Mouse (Mus musculus) left cerebral cortex, postnatal 10 days (tissue): Measurements from ENCODE around the gene Nup133. TPM values are rescaled to one million over a fixed set of nuclear protein-coding genes. Genes with fewer than 3 reads are reported as not detected.
A peak's percentile ranks its signal among the peaks of the same experiment; 100 is the strongest.
"Not testable (repeated sequence)": the region's sequence is repeated elsewhere in the genome, so short reads cannot be mapped to it uniquely, and the experiment has no call there.

ENCODE experiments used
- DNase-seq, 2 experiments: peaks; one replicate each; pipeline ENCODE4 v3.0.0; 2021 to 2022; ENCODE audit warnings: low spot score in 2 of 2, mixed read lengths in 1 of 2; ENCODE audit errors: extremely low spot score in 1 of 2
- intact Hi-C: fragments of 180-260 bp; cut with DNase I; formaldehyde crosslinking; loops from one replicate; pipeline ENCODE4 v1.15.1; 2025
- total RNA-seq, 2 experiments: library from RNA; stranded (reverse); gene quantifications; 2 replicates each; pipeline ENCODE4 v1.2.3; 2021

Gene Nup133
- total RNA-seq: 10 to 100 TPM; 24.8 to 25.4 TPM

DNA sequence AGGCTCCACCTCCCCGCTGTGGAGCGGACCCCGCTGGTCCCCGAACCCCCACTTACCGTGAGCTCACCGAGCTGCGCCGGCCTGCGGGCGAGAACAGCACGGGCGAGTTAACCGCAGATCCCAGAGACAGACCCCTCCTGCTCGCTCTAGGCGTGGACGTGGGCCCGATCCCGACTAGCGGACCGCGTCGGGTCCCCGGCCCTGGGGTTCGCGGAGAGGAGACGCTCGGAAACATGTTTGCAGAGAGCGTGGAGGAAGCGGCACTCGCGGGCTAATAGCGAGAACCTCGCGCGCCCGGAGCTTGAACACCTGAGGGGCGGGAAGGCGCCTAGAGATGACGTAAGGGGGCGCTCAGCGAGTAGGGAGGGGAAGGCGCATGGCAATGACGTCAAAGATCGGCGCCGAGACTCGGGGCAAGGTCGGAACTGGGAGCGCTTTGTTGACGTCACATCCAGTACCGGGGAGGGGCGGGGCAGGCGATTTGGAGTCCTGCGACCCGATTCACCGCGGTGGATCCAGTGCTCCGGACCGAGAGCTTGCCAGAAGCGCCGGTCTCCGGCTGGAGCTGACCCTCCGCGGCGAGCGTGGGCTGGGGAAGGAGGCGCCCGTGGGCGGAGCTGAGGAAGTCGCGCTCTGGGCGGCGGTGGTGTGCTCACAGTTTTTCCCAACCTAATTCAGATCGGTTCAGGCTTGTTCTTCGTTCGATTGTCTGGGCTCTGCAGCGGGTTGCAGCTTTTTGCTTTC lies at the start of gene Nup133:
Gene Nup133, minus strand, starts transcription at position 324 of the 744 bp plus-strand sequence.
- DNase-seq: peak; percentile 100
- intact Hi-C loops: no loop called here

DNA sequence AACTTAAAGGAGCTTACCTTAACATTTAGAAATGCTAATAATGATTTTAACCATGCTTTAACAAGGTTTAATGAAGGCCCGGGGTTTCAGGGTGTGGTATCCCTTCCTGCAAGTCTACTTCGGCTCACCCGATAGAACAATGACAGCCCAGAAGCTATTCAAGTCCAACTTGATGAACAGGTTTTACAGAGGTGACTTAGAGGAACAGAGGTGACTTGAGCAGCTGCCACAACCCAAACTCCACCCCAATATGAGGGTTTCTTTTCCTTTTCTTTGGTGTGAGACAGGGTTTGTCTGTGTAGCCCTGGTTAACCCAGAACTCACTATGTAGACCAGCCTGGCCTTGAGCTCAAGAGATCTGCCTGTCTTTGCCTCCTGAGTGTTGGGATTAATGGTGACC lies 44.9 kb upstream of the Nup133 start:
- no peak for DNase-seq
- intact Hi-C loops: no loop called here

DNA sequence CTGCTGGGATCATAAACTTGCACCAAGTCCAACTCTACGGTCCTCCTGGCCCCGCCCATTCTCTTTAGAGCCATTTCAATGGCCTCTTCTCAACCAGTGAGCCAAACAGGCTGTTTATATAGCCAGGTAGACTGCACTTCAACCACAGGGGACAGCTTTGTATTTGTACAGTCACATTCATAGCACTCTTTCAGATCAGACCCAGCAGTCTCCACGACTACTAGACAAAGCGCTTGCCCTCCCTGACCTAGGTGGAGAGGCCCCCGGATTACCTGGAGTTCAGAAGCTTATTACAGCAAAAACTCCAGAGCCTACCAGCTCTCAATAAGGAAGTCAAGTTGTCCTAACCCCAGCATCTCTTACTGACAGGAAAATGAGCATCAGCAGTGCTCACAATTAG lies 44.5 kb upstream of the Nup133 start:
- no peak for DNase-seq
- intact Hi-C loops: no loop called here

DNA sequence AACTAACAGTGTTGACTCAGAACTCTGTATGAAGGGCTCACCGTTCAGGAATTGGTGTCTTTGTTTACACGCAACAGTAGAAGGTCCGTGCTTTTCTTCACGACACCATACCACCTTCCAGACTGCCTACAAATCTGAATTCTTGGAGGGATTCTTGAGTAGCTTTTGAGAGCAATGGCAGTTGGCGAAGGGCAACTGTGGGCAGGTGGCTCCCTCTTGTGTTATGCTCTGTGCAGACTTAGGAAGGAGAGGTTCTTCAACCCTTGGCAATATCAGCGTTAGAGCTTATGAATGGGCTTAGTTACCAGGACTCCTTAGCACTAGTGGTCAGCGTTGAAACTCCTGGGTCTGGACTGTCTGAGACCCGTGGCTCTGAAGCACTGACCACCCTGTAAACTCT lies 43.5 kb upstream of the Nup133 start:
- DNase-seq: no peak
- intact Hi-C loops: no loop called here

DNA sequence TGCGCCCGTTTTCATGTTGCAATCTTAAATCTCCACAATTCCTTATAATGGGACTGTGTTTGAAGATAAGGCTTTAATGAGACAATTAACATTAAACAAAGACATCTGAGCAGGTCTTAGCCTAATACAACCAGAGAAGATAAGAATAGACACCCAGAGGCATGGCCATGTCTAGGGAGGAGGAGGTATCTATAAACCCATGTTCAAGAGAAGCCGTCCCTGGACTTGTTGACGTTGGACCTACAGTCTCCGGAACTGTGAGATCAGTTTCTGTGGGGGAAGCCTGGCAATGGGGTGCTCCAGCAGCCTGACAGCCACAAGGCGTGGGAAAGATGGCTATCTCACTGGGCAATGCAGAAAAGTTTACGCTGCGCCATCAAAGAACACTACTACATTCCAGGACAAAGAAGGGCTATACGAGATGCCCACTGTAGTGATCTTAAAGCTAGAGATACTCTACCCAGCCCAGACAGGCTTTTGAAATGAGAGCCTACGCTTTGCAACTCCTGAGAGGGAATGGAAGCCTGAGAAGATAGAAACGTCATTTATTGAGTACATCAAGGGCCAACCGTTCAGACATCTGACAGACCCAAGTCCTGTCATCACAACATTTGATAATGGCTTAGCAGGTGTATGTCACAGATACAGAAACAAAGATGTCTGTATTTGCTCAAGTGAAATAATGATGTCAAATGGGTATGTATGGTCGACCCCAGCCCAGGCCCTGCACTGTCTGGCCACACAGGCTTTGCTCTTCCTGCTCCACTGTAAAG lies 41.4 kb upstream of the Nup133 start:
- intact Hi-C loops: no loop called here
- DNase-seq: no peak

DNA sequence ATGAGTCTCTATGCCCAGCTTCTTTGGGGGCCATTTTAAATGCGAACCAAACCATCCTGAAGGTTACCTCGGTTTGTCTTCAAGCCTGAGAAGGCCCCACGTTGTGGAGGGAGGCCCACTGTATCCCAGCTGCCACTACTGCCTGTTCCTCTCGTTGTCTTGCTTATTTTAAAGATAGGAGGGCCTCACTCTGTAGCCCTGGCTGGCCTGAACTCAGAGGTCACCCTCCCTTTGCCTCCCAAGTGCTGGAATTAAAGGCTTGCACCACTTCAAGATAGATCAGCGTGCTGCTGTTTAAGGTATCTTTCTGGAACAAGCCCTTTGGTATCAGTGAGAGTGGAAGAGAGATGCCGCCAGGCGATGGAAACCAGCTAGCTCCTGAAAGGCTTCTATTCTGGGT lies 40.1 kb upstream of the Nup133 start:
- intact Hi-C loops: no loop called here
- DNase-seq: no peak

DNA sequence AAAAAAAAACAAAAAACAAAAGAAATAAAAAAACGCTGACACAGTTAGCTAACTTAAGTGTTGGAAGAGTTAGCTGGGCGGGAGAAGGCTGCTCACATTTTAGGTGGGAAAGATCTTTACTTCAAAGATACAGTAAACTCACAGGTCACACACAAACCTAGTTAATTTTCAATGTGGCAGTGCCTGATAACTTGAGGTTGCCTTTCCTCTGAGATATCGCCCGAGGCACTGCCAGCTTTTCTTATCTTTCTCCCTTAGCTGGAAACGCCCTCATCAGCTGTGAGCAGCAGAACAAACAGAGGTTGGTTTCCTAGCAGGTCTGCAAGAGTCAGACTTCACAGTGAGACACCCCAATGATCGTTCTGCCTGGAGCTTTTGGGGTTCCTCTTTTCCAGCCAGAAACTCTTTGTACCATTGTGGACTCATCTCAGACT lies 39.6 kb upstream of the Nup133 start:
- intact Hi-C loops: no loop called here
- no peak for DNase-seq

GRCm38 (mm10) chr8:123982826-123983400 lies 33.8 kb upstream of the Nup133 start, which contains the start of gene Abcb10:
Gene Abcb10 (minus strand): TSS chr8:123983122.
- peak; percentile 52 to 90 for DNase-seq
- intact Hi-C loops: no loop called here

DNA sequence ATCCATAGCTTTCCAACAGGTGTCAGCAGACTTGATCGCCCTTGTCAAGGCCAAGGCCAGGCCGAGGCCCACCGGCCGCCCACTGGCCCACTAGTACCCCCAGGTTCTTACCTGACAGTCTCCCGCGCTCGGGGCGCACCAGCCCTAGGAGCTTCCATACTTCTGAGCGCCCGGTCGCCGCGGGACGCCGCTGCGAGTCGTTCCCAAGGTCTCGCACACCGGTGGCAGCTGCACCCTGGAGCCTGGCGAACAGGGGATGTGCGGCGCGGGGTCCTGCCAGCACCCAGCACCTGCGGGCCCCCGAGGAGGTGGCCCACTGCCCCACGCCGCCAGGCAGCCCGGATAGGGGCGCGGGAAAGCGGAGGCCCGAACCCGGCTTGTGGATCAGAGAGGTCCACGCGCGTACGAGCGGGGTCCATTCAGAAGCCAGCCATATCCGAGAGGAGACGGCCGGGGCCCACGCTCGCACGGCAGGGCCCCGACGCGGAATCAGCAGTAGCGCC lies 33.3 kb upstream of the Nup133 start:
- intact Hi-C loops: no loop called here
- peak; percentile 12 to 47 for DNase-seq

GRCm38 (mm10) chr8:123981674-123982073 lies 32.6 kb upstream of the Nup133 start:
- intact Hi-C loops: no loop called here
- DNase-seq: no peak

GRCm38 (mm10) chr8:123980239-123980638 lies 31.2 kb upstream of the Nup133 start:
- intact Hi-C loops: no loop called here
- DNase-seq: no peak

GRCm38 (mm10) chr8:123978926-123979325 lies 29.9 kb upstream of the Nup133 start:
- intact Hi-C loops: loop anchor here (2.0 kb wide), 1 partner anchor 72 kb away; no protein-coding TSS in a partner anchor
- DNase-seq: no peak

DNA sequence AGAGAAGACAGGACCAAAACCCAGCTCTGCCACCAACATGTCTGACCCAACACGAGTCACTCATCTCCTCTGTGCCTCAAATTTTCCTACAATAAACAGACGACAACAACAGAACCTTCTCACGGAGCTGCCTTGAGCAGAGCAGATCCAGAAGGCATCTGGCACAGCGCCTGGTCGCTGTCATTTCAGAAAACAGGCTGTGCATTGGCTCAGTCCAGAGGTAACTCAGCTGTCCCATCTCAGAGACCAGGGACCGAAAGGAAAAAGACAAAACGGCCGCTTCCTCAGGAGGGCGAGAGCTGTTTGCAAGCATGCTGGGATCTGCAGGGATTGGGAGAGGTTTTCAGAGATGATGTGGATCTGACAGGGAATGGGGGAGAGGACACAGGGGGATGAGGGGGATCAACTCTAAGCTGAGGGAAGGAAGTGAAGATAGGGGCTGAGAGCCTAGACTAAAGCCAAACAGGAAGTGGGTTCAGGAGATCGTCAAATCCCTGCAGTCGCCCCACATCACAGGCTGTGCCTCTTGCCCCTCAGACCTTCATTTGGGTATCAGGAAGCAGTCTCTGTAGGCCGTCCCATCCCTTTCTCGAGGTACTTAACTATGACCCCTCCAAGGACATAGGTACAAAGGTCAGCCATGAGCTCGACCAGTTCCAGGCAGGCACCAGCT lies 29.2 kb upstream of the Nup133 start:
- no peak for DNase-seq

DNA sequence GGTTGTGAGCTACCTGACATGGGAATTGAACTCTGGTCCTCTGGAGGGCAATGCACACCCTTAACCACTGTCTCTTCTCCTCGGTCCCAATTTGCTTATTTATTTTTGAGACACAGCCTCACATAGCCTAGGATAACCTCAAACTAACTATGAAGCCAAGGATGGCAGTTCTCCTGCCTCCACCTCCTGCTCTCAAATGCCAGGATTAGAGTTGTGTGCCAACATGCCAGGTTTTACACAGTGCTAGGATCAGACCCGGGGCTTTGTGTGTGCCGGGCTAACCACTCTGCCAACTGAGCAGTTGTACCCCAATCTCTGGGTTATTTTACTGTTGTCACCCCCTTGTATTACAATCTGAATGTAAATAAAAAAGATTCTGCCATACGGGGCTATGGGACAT lies 28.4 kb upstream of the Nup133 start:
- intact Hi-C loops: no loop called here
- no peak for DNase-seq

More for the DNA sequence above, 29.2 kb upstream of the Nup133 start:
- intact Hi-C loops: loop anchor here (2.0 kb wide), 1 partner anchor 72 kb away; no protein-coding TSS in a partner anchor

- intact Hi-C loops: no loop called here
- DNase-seq: no peak
These were observed 24.4 kb upstream of the Nup133 start for GRCm38 (mm10) chr8:123973495-123973894.

DNA sequence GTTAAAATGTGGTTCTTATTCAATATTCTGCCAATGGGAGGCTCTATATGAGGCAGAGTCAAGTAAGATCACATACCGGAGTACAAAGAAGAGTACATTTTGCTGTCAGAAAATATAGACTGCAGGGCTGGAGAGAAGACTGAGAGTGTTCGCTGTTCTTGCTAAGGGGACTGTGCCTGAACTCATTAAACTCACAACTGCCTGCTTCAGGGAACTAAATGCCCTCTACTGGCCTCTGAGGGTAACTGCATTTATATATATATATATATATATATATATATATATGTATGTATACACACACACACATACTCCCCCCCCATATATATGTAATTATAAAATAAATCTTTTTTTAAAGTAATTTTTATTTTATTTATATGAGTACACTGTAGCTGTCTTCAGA lies 17.8 kb upstream of the Nup133 start:
- no peak for DNase-seq
- intact Hi-C loops: no loop called here

- intact Hi-C loops: no loop called here
- no peak for DNase-seq
These were observed 12.3 kb upstream of the Nup133 start for GRCm38 (mm10) chr8:123961371-123961770.

GRCm38 (mm10) chr8:123960556-123960955 lies 11.5 kb upstream of the Nup133 start:
- intact Hi-C loops, DNase-seq: not testable (repeated sequence)

- intact Hi-C loops: no loop called here
- no peak for DNase-seq
These were observed 11.0 kb upstream of the Nup133 start for GRCm38 (mm10) chr8:123960056-123960455.
